Mouse (Mus musculus) neural tube, embryonic 13.5 days (tissue): ENCODE data around the gene Myh7b. TPM values are rescaled to one million over a fixed set of nuclear protein-coding genes. Genes with fewer than 3 reads are reported as not detected.

Experiments
- ATAC-seq: fragments of 200-750 bp; cut with Nextera tagmentation; 2 replicates; pipeline ENCODE4 v1.8.0; 2017; ENCODE audit warnings: low read depth, mild to moderate bottlenecking, moderate TSS enrichment, moderate library complexity
- H3K27ac ChIP-seq: fragments of 300-500 bp; sonication (generic); replicated peaks from 2 replicates; pipeline ENCODE4 v1.5.1; 2015; ENCODE audit warnings: moderate library complexity, mild to moderate bottlenecking, inconsistent platforms
- H3K27me3 ChIP-seq: fragments of 300-500 bp; sonication (generic); 2 replicates; pipeline ENCODE4 v1.6.1; 2015; ENCODE audit warnings: mild to moderate bottlenecking, inconsistent platforms
- H3K36me3 ChIP-seq: fragments of 300-500 bp; sonication (generic); 2 replicates; pipeline ENCODE4 v1.6.1; 2015; ENCODE audit warnings: mild to moderate bottlenecking, inconsistent platforms
- H3K4me1 ChIP-seq: fragments of 300-500 bp; sonication (generic); replicated peaks from 2 replicates; pipeline ENCODE4 v1.6.1; 2015; ENCODE audit warnings: inconsistent platforms
- H3K4me2 ChIP-seq: fragments of 300-500 bp; sonication (generic); 2 replicates; pipeline ENCODE4 v1.6.1; 2015; ENCODE audit warnings: inconsistent platforms, mild to moderate bottlenecking, moderate library complexity
- H3K4me3 ChIP-seq: fragments of 300-500 bp; sonication (generic); 2 replicates; pipeline ENCODE4 v1.5.1; 2015; ENCODE audit warnings: mild to moderate bottlenecking, inconsistent platforms
- H3K9ac ChIP-seq: fragments of 300-500 bp; sonication (generic); 2 replicates; pipeline ENCODE4 v1.6.1; 2015; ENCODE audit warnings: moderate library complexity, mild to moderate bottlenecking, inconsistent platforms
- H3K9me3 ChIP-seq: fragments of 300-500 bp; sonication (generic); 2 replicates; pipeline ENCODE4 v1.6.1; 2016; ENCODE audit warnings: inconsistent platforms
- WGBS: fragments of 180-500 bp; shearing (Covaris S2); methylation state at CpG from one replicate; pipeline ENCODE4 v1.1.7; 2015; 5-methylcytosine and 5-hydroxymethylcytosine counted together
- polyA plus RNA-seq: library from polyadenylated mRNA; unstranded; fragments of >200 nt; fragmentation: Nextera tagmentation; extraction: Ambion mirVana; gene quantifications from 2 replicates; pipeline ENCODE4 v1.2.1, GENCODE M21; 2015

Gene Myh7b
- polyA plus RNA-seq, 1 experiment from 2014 or later: 0.50 TPM

DNA sequence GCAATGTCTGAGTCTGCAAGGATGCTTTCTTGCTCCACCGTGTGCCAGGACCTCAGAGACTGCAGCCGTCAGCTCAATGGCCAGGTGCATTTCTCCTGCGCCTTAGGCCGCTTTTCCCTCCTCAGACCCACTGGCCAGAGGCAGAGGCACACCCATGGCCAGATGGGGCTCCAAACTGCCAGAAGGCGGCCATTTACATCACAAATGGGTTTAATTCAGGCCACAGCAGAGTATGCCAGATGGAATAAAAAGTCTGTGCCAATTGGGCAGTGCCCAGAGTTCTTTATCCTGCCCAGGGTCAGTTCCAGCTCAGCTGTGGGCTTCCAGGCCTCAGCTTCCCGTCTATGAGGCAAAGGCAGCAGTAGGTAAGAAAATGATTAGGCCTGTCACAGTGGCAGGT is 29.6 kb downstream of the Myh7b start:
- Histone ChIP-seq H3K4me3 (no peak overlapping the region), H3K9ac (no peak overlapping the region), H3K4me2 (no peak overlapping the region), H3K27ac (peak overlapping the region; percentile 72), H3K36me3 (peaks cover 99% of the 10 kb centered on the region), H3K9me3 (no peaks in the 10 kb centered on the region), H3K4me1 (peaks cover 30% of the 10 kb centered on the region), H3K27me3 (no peaks in the 10 kb centered on the region)
- no peak for ATAC-seq
- WGBS: 59% methylated on average over 6 of the region's 6 CpGs

DNA sequence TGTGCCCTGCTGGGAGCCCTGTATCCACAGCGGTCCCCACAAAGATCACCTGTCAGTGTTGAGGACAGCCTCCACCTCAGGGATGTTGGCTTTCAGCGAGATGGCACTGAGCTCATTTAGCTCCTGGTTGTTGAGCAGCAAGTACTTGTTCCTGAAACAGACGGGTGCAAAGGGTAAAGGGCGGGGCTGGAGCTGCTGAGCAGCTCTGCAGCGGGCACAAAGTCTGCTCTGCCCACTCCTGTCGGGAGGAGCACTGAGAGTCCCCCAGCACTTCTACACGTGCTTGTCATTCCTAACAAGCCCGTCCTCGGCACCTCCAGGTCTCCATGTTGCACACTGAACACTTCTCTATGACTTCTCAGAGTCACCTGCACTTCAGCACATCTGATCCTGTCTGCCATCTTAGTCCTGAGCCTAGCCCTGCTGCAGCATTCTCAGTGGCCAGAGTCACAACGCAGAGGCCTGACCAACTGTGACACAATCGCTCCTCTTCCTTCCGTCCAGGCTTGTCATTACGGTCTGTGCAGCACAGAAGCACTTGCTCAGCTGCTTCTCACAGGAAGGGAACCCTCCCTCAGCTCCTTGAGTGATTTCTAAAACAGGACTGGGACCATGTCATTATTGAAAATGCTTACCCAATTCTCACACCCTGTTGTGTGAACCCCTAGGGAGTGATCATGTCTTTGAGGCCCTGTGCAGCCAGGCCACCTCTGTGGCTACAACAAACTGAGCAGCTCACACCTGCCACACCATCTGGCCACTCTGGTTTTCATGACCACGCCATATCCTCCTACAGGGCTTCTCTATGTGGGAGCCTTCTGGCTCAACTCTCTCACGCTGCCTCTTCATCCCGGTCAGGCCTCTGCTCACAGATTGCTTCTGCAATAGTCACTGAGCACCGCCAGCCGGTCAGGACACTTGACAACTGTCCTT is 30.8 kb downstream of the Myh7b start:
- 61% methylated on average over 18 of the region's 18 CpGs for WGBS
- peaks cover 30% of the 10 kb centered on the region for H3K4me1 ChIP-seq
- H3K36me3 ChIP-seq: peaks cover 97% of the 10 kb centered on the region
- no peaks in the 10 kb centered on the region for H3K27me3 ChIP-seq
- no peak overlapping the region for H3K9ac ChIP-seq
- no peak overlapping the region for H3K4me3 ChIP-seq
- no peak overlapping the region for H3K4me2 ChIP-seq
- H3K9me3 ChIP-seq: no peaks in the 10 kb centered on the region
- ATAC-seq: peak; percentile 45
- H3K27ac ChIP-seq: peak overlapping the region; percentile 72

DNA sequence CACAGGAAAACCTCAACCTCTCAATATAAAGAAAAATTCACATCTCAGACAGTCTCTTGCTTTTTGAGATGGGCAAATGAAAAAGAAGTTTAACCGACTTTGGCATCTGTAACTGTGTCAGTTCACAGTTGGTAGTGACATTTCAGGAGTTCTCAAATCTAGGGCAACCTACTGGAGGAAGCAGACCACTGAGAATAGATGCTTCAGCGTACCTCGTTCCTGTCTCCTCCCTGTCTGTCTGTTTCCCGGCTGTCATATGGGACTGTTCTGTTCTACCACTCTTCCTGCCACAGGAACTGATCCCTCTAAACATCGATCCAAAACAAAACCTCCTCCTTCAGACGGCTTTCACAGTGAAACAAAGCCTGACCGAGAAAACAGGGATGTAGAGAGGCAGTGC is 34.7 kb downstream of the Myh7b start:
- WGBS: 91% methylated on average over 7 of the region's 7 CpGs
- no peak for ATAC-seq
- H3K36me3 ChIP-seq: peaks cover 95% of the 10 kb centered on the region
- H3K9ac ChIP-seq: no peak overlapping the region
- H3K4me3 ChIP-seq: no peak overlapping the region
- H3K27ac ChIP-seq: no peak overlapping the region
- H3K4me2 ChIP-seq: no peak overlapping the region
- peaks cover 24% of the 10 kb centered on the region for H3K4me1 ChIP-seq
- H3K9me3 ChIP-seq: no peaks in the 10 kb centered on the region
- no peaks in the 10 kb centered on the region for H3K27me3 ChIP-seq

DNA sequence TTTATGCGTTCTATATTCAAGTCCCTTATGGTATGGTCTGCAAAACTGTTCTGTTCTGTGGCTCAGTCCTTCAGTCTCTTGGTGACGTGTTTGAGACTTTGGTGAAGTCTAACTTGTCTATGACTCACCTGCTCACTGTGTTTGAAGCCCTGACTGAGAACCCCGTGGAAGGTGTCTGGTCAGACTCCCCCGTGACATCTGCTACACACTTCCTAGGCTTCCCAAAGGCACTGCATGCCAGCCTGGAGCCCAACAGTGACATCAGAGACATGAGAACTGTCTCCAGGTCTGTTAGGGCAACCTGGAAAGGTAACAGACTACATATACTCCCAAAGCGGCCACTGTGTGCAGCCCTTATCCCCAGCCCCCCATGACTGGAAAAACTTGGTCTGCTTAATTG is 41.6 kb downstream of the Myh7b start:
- ATAC-seq: no peak
- Histone ChIP-seq H3K4me1 (no peaks in the 10 kb centered on the region), H3K27ac (no peak overlapping the region), H3K4me3 (no peak overlapping the region), H3K4me2 (no peak overlapping the region), H3K36me3 (peaks cover 95% of the 10 kb centered on the region), H3K27me3 (no peaks in the 10 kb centered on the region), H3K9me3 (no peaks in the 10 kb centered on the region), H3K9ac (no peak overlapping the region)
- 93% methylated on average over 5 of the region's 5 CpGs for WGBS

DNA sequence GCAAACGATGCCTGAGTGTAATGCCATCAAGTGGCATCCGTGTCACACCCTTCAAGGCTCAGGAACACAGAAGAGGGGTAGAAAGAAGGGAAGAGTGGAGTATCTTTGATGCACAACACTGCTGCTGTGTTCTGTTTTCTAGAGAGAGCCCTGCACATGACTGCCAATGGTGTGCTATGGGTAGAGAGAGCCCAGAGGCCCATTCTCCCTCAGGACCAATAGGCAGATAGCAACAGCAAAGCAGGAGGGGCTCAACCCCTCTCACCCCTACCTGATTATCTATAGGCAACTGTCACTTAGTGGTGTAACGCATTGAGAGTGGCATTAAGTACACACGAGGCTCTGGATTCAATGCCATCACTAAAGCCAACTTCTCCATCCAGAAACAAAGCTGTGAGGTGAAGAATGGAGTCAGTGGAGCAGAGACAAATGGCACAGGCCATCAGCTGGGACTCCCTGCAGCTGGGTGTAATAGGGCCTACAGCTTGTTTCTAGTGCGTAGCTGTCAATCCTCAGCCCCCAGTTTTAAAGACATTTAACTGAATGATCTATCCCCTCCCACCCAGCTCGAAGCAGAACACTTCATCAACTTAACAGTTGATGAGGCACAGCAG is 44.9 kb downstream of the Myh7b start:
- 45% methylated on average over 6 of the region's 6 CpGs for WGBS
- H3K9ac ChIP-seq: no peak overlapping the region
- H3K4me1 ChIP-seq: no peaks in the 10 kb centered on the region
- ATAC-seq: no peak
- no peak overlapping the region for H3K4me2 ChIP-seq
- no peaks in the 10 kb centered on the region for H3K27me3 ChIP-seq
- no peak overlapping the region for H3K4me3 ChIP-seq
- H3K27ac ChIP-seq: no peak overlapping the region
- peaks cover 86% of the 10 kb centered on the region for H3K36me3 ChIP-seq
- H3K9me3 ChIP-seq: no peaks in the 10 kb centered on the region

DNA sequence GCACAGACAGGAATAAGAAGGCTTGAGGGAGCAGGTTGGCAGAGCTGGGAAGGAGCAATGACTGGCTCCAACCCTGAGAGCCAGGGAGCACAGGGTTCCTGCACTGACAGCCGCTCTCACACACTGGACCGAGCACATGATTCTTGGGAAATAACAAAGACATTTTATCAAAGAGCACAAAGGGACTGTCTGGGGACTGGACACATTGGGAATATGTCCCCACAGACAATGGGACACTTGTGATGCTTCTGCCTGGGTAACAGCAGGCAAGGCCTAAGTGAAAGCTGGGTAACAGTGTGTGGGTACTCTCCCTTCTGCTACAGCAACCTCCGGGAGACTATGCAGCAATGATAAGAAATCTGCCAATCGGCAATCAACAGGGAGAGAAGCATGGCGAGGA is 51.4 kb downstream of the Myh7b start:
- WGBS: 80% methylated on average over 5 of the region's 5 CpGs
- Histone ChIP-seq H3K4me1 (no peaks in the 10 kb centered on the region), H3K4me2 (no peak overlapping the region), H3K36me3 (peaks cover 88% of the 10 kb centered on the region), H3K9me3 (no peaks in the 10 kb centered on the region), H3K9ac (no peak overlapping the region), H3K27ac (no peak overlapping the region), H3K27me3 (no peaks in the 10 kb centered on the region), H3K4me3 (no peak overlapping the region)
- ATAC-seq: no peak

DNA sequence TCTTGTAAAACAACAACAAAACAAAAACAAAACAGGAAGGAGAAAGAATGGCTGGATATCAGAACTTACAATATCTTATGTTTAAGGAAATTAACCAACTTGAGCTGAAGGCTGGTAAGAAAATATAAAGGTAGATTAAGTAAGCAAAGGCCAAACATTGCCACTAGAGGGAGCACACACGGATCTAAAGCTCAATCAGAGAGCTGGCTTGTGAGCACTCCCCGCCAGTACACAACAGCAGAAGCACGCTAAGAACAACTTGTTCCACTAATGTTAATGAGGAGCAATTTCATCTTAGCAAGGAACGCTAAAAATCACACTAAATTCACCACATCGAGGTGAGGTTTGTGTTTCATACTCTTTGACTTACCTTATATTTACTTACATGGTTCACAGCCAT is 52.1 kb downstream of the Myh7b start:
- Histone ChIP-seq H3K4me2 (no peak overlapping the region), H3K36me3 (peaks cover 88% of the 10 kb centered on the region)

DNA sequence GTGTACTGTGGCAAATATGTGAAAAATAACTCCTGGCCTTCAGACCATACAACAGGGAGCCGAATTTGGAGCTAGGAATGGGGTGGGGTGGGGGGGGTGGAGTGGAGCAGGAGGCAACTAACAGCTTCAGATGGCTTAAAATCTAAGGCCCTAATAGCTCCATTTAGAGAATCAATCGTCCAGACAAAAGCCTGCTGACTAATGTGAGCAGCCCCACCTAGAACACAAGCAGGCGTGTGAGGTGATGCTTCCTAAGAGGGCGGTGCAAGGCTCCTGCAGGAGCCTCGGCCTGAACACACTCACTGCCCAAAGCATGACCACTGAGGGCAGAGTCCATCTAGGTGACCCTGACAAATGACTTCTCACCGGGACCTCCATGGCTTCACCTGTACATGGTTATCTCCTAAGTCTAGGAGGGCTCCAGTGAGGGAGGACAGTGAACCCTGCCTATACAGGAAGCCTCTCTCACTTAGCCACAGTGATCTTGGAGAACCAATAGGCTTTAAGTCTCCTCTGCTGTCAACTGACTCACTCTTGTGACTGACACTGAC is 53.0 kb downstream of the Myh7b start:
- WGBS: 85% methylated on average over 6 of the region's 6 CpGs
- Histone ChIP-seq H3K4me2 (no peak overlapping the region), H3K4me3 (no peak overlapping the region), H3K27ac (no peak overlapping the region), H3K27me3 (no peaks in the 10 kb centered on the region), H3K36me3 (peaks cover 90% of the 10 kb centered on the region), H3K4me1 (no peaks in the 10 kb centered on the region), H3K9ac (no peak overlapping the region), H3K9me3 (no peaks in the 10 kb centered on the region)
- ATAC-seq: no peak

More for the DNA sequence above, 52.1 kb downstream of the Myh7b start:
- Histone ChIP-seq H3K9me3 (no peaks in the 10 kb centered on the region), H3K4me1 (no peaks in the 10 kb centered on the region), H3K9ac (no peak overlapping the region), H3K4me3 (no peak overlapping the region), H3K27me3 (no peaks in the 10 kb centered on the region), H3K27ac (no peak overlapping the region)
- no peak for ATAC-seq
- 21% methylated on average over 5 of the region's 5 CpGs for WGBS

DNA sequence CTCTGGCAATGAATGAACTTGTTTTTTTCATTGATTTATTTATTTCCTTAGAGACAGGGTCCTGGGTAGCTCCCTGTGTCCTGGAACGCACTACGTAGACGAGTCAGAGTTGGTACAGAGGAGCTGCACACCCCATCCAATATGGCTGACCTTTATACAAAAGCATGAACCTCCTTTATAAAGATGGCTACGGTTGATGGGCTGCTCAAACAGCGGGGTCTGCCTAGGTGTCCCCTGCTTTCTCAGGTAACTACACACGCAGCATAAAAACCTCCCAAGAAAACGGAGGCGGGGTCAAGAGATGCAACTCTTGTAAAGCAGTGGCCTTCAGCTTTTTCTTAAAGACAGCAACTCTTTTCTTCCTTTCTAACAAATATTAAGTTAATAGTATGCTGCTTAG is 56.9 kb downstream of the Myh7b start:
- 96% methylated on average over 8 of the region's 8 CpGs for WGBS
- 0 out of 2 replicates have a peak, but pooled peaks cover 6% of the 10 kb centered on the region for H3K4me1 ChIP-seq
- no peaks in the 10 kb centered on the region for H3K27me3 ChIP-seq
- H3K9me3 ChIP-seq: no peaks in the 10 kb centered on the region
- no peak overlapping the region for H3K4me3 ChIP-seq
- H3K4me2 ChIP-seq: no peak overlapping the region
- no peak overlapping the region for H3K27ac ChIP-seq
- H3K36me3 ChIP-seq: peaks cover 90% of the 10 kb centered on the region
- H3K9ac ChIP-seq: no peak overlapping the region
- no peak for ATAC-seq

DNA sequence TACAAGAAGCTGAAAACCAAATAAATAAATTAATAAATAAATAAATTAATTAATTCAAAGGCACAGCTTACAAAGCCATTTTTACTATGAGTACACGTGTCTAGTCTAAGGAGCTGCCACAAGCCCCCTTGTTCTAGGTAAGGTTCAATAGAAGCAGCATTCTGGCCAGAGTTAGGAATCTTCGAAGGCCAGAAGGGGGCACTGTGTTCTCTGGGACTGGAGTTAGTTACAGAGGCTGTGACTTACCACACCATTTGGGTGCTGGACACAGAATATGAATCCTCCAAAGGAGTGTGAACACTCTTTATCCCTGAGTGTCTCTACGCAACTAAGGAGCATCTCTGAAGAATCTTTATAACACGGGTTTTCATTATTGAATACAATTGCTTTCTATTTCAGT is 57.4 kb downstream of the Myh7b start:
- 0 out of 2 replicates have a peak, but pooled peaks cover 6% of the 10 kb centered on the region for H3K4me1 ChIP-seq

DNA sequence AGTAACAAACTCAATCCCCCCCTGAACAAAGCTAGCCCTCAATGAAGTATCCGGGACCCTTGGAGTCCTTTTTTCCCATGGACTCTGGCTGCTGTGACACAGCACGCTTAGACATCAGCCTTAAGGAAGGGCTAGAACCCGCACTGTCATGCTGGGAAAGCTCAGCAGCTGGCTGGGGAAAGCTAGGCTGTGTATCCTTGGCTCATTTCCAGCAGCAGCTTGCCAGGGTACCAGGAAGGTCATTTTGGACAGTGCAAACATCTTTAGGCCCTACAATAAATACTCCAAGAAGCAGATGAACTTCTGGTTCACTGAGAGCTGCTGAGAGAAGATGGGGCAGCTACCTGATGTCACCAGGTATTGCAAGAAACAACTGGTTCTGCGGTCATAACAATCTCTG is 60.2 kb downstream of the Myh7b start:
- Histone ChIP-seq H3K9me3 (no peaks in the 10 kb centered on the region), H3K27me3 (no peaks in the 10 kb centered on the region), H3K27ac (no peak overlapping the region), H3K4me3 (no peak overlapping the region), H3K4me2 (no peak overlapping the region), H3K9ac (no peak overlapping the region), H3K4me1 (peaks cover 15% of the 10 kb centered on the region; the same call in 1 of the 2 replicates), H3K36me3 (peaks cover 57% of the 10 kb centered on the region)
- 77% methylated on average over 4 of the region's 4 CpGs for WGBS
- ATAC-seq: no peak

More for the DNA sequence above, 57.4 kb downstream of the Myh7b start:
- no peak overlapping the region for H3K4me2 ChIP-seq
- no peaks in the 10 kb centered on the region for H3K27me3 ChIP-seq
- WGBS: 87% methylated on average over 4 of the region's 4 CpGs
- H3K4me3 ChIP-seq: no peak overlapping the region
- H3K9me3 ChIP-seq: no peaks in the 10 kb centered on the region
- no peak for ATAC-seq
- H3K36me3 ChIP-seq: peaks cover 85% of the 10 kb centered on the region
- H3K9ac ChIP-seq: no peak overlapping the region
- no peak overlapping the region for H3K27ac ChIP-seq

DNA sequence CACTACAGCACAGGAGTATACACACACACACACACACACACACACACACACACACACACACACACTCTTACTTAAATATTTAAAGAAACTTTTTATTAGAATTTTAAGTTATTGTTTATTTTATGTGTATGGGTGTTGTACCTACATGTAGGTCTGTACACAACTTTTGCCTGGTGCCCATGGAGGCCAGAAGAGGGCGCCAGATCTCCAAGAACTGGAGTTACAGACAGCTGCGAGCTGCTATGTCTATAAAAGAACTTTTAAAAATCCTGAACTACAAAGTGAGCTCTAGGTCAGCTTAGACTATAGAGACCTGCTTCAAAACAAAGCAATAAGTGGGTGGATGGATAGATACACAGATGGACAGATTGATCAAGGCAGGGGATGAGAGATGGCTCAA is 62.5 kb downstream of the Myh7b start:
- Histone ChIP-seq H3K9me3 (no peaks in the 10 kb centered on the region), H3K4me2 (no peak overlapping the region), H3K4me1 (peaks cover 15% of the 10 kb centered on the region; the same call in 1 of the 2 replicates), H3K27me3 (no peaks in the 10 kb centered on the region), H3K36me3 (peaks cover 34% of the 10 kb centered on the region), H3K9ac (no peak overlapping the region), H3K4me3 (no peak overlapping the region), H3K27ac (no peak overlapping the region)
- no peak for ATAC-seq
- WGBS: 17% methylated on average over 2 of the region's 2 CpGs
